Mouse (Mus musculus) heart, postnatal 14 days (tissue): ENCODE data around the gene Hoxc6. TPM values are rescaled to one million over a fixed set of nuclear protein-coding genes. Genes with fewer than 3 reads are reported as not detected.

Experiments
- DNase-seq, 2 experiments: peaks; one replicate each; pipeline ENCODE4 v3.0.0; 2021 to 2022
- intact Hi-C: fragments of 180-260 bp; cut with DNase I; formaldehyde crosslinking; loops from one replicate; pipeline ENCODE4 v1.15.1; 2025
- total RNA-seq, 2 experiments: library from RNA; stranded (reverse); gene quantifications; 2 replicates each; pipeline ENCODE4 v1.2.3; 2021

The Hoxc6 gene
- total RNA-seq, 2 experiments from 2014 or later: not detected

- no peak for DNase-seq
- intact Hi-C loops: no loop called here
Observed at GRCm38 (mm10) chr15:103034043-103034806, 36.2 kb downstream of the Hoxc6 start.

DNA sequence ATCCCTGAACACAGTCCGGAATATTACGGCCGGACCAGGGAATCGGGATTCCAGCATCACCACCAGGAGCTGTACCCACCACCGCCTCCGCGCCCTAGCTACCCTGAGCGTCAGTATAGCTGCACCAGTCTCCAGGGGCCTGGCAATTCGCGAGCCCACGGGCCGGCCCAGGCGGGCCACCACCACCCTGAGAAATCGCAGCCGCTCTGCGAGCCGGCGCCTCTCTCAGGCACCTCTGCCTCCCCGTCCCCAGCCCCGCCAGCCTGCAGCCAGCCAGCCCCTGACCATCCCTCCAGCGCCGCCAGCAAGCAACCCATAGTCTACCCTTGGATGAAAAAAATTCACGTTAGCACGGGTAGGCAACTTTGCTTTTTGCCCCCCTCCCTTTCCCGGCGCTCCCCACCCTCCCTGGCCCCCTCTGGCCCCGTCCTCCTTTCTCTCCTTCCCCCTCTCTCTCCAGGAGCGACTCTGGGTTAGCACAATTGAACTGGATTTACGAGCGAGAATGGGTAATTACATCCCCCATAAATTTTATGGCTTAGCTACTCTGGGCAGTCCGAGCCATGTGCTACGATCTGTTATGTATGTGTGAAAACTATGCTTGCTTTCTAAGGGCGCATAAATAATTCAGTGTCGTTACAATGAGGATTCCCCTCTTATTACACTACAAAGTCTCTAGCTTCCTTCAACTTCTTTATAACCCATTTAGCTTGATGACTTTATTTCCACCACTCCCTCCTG is 36.9 kb downstream of the Hoxc6 start:
- intact Hi-C loops: no loop called here
- DNase-seq: no peak

GRCm38 (mm10) chr15:103035548-103035881 is 37.5 kb downstream of the Hoxc6 start:
- intact Hi-C loops: no loop called here
- no peak for DNase-seq

- intact Hi-C loops: no loop called here
- no peak for DNase-seq
Observed at GRCm38 (mm10) chr15:103037579-103037978, 39.5 kb downstream of the Hoxc6 start.

GRCm38 (mm10) chr15:103038701-103039480 is 40.8 kb downstream of the Hoxc6 start:
- intact Hi-C loops: no loop called here
- no peak for DNase-seq

DNA sequence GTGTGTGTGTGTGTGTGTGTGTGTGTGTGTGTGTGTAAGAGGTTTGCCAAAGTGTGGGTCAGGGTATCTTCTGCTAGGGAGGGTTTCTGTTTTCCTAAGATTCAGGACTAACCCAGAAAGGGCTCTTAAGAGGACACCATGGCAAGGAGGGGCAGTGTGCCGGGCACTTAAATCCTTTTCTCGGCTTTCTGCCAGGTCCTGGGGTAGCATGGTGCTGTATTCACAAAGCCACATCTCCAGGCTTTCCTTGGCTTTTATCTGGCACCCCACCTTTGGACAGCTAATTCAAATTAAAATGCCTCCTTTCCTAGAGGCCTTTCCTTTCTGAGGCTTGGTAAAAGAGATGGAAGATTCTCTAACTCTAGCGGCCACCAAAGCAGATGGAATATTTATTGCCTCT is 41.6 kb downstream of the Hoxc6 start:
- intact Hi-C loops: no loop called here

GRCm38 (mm10) chr15:103040601-103041000 is 42.5 kb downstream of the Hoxc6 start:
- no peak for DNase-seq
- intact Hi-C loops: no loop called here

More for the DNA sequence above, 41.6 kb downstream of the Hoxc6 start:
- DNase-seq: no peak

DNA sequence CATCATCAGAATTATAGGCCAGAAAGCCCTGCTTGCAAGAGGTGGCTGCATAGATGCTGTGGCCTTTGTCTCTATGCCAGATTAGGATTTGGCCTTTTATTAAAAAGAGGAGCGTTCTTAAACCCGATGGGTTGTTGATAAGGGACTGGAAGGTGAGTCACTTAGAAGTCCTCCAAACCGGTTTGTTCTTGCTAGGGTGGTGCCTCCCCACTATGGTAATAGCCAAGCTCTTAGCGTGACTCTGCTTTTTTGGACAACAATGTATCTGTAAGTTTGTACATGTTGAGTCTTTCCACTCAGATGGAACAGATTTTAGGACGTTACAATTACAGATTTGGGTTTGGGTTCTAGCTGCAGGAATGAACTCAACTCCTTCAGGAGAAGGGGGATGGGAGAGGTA is 43.6 kb downstream of the Hoxc6 start:
- no peak for DNase-seq
- intact Hi-C loops: no loop called here

GRCm38 (mm10) chr15:103042209-103042608 is 44.2 kb downstream of the Hoxc6 start:
- intact Hi-C loops: no loop called here
- no peak for DNase-seq

- intact Hi-C loops: no loop called here
- no peak for DNase-seq
Observed at GRCm38 (mm10) chr15:103051670-103052069, 53.6 kb downstream of the Hoxc6 start.

- intact Hi-C loops: no loop called here
- no peak for DNase-seq
Observed at GRCm38 (mm10) chr15:103053210-103053609, 55.2 kb downstream of the Hoxc6 start.

DNA sequence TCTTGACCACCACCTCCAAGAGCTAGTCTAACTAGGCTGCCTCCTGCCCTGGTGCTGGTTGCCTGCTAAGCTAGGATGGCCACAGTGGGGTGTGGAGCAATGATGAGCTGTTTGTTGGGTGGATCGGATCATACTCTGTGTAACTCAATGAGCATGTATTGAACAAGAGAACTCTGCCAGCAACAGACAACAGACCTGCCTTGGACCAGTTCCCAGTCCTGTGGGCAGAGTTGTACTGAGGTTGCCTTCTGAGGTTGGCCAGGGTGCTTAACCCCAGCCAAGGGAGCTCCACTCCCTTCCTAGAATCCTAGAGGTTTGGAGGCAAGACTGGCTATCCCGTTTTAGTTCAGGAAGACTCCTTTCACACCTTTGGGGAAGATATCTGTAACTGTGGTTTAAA is 58.3 kb downstream of the Hoxc6 start:
- intact Hi-C loops: no loop called here
- no peak for DNase-seq

DNA sequence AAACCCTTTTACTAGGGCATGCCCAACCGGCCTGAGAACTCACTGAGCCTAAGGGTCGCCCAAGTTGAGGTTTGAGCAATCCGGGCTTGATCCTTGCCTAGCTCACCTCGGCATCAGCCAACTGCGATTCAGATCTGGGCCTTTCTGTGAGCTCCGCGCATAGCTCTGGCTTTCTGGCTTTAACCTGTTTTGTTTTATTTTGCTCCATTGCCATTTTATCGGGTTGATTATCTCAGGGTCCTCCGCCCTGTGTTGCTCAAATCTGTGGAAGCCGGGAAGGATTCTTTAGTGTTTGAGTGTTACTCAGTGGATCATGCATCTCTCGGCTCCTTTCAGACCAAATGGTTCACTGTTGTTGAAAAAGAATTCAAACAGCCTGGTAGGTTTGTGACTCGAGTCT is 60.7 kb downstream of the Hoxc6 start:
- no peak for DNase-seq
- intact Hi-C loops: no loop called here

DNA sequence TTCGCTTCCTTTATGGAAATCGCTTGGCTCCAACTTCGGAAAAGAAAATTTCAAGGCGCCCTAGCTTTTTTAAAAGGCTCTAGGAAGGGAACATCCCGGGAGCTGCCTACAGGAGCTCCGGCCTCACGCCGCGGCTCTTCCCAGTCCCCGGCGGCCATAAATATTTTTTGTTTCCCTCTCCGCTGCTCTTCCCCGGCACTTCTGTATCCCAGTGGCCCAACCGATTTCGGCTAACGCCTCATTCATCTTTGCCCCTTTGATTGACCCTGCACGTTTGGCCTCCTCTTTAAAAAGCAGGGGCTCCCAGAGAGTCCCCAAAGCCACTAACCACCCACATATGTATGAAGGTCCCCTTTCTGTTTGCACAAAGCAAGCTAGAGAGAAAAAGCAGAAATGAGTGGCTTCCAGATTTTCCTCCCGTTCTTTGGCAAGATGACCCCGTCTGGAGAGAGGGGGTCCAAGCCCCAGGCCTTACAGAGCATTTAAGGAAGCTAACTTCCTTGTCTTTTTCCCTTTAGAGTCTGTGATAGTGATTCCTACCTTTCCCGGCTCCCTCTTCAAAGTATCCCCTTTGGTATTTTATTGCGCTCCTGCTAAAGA is 61.4 kb downstream of the Hoxc6 start:
- intact Hi-C loops: no loop called here
- no peak for DNase-seq

DNA sequence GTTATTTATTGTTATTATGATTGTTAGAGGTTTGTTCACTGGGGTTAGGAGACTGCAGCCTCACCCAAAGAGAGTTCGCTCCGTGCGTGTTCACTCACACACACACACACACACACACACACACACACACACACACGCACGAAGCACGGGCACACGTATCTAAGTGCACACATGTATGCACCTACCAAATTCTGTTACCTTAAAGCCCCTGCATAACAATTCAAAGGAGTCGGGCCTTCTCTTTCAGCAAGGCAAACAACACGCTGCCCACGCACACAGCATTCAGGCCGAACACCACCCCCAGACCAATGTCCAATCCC is 61.9 kb downstream of the Hoxc6 start:
- DNase-seq: no peak
- intact Hi-C loops: no loop called here

GRCm38 (mm10) chr15:103060341-103061130 is 62.5 kb downstream of the Hoxc6 start:
- DNase-seq: no peak
- intact Hi-C loops: no loop called here

DNA sequence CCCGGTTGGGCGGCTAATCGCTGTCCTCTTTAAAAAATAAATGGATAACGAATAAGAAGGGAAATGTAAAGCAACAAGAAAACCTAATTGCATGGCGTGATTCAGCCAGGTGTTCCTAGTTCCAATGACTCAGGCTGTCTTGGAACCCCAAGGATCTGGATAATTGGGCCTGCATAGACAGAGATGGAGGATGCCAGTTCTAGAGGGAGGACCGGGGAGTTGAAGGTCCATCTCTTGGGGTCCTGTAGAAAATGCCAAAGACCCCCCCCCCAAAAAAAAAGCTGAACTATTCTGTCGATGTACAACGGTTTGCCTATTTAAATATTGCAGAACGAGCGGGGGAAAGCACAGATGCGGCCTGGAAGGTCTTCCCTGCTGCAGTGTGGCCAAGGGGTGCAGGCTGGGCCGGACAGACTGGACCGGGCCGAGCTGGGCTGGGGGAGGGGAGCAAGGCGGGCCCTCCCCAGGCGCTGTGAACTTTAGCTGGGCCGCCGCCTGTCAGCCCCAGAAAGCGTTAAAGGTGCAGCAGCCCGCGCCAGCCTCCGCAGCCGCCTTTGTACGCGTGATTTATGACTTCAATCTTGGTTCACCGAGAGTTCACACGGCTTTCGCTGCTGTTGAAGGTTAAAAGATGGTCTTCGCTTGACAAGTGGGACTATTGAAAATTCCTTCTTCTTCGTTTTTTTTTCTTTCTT is 63.2 kb downstream of the Hoxc6 start:
- no peak for DNase-seq
- intact Hi-C loops: no loop called here
